Mouse (Mus musculus) B cell, adult 62 days (primary cell): ENCODE measurements around the gene Rsbn1. TPM values are rescaled to one million over a fixed set of nuclear protein-coding genes. Genes with fewer than 3 reads are reported as not detected.

Experiments used
- total RNA-seq: library from RNA; stranded (reverse); gene quantifications from 4 replicates; pipeline ENCODE4 v1.2.4, GENCODE M21; 2023

Gene Rsbn1
- total RNA-seq = 46.0 to 51.4 TPM (median 48.4 TPM) in 4 replicates

GRCm38 (mm10) chr3:103914010-103914669 is at the start of gene Rsbn1:
Gene Rsbn1 (plus strand): TSS chr3:103914120.

DNA sequence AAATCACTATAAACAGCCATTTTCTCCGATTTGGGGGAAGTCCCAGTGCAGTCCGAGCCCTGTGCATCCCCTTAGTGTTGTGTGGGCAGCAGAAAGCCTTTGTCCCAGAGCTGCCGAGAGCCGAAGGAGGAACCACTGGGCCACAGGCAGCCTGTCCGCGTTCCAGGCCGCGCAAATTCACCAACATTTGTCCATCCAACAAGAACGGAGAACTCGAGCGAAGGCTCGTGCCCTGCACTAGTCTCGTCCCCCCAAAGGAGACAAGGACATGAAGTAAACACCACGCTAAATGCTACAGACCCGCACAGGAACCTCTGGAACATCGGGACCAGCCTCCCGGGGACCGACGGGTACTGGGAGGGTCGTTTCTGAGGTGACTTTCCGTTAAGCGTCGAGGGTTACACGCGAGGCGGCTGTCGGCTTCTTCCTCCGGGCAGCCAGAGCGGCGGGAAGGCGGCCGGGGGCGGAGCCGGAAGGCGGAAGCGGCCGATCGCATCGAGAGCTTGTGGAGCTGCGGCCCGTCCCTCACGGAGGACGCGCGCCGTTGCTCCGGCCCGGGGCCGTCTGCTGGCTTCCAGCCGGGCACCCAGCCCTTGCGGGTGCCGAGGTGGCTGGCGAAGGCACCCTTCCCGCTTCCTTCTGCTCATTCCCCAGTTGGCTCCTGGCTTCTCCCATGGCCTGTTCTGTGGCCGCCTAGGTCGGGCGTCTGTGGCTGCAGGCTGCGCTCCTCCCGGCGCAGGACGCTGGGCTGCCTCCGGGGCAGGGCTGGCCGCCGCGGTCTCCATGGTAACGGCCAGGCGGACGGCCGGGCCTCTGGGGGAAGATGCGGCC is 54.2 kb downstream of the Rsbn1 start, which contains the start of gene Phtf1:
TSS of gene Phtf1 (plus strand) at position 250 of the 831 bp plus-strand sequence.

Other genes with a start within 250 kb of the Rsbn1 start
- 1.2 to 1.7 TPM (median 1.5 TPM) in 4 replicates for gene Olfml3, start 176.1 kb upstream of the Rsbn1 start, total RNA-seq
- gene Gm10964, start 174.8 kb upstream of the Rsbn1 start, total RNA-seq = not detected in 4 replicates
- 200 to 222 TPM (median 217 TPM) in 4 replicates for gene Hipk1, start 122.6 kb upstream of the Rsbn1 start, total RNA-seq
- 15.8 to 19.9 TPM (median 18.3 TPM) in 4 replicates for gene Dclre1b, start 104.7 kb upstream of the Rsbn1 start, total RNA-seq
- 21.6 to 28.1 TPM (median 26.1 TPM) in 4 replicates for gene Ap4b1, start 104.6 kb upstream of the Rsbn1 start, total RNA-seq
- gene Gm43064, start 104.5 kb upstream of the Rsbn1 start, total RNA-seq = 0.81 to 2.1 TPM (median 1.4 TPM) in 4 replicates
- 0.75 to 0.78 TPM in 2 of 4 replicates, not detected in the others for gene Bcl2l15, start 81.5 kb upstream of the Rsbn1 start, total RNA-seq
- 72.0 to 84.2 TPM (median 75.4 TPM) in 4 replicates for gene Ptpn22, start 54.3 kb upstream of the Rsbn1 start, total RNA-seq
- 21.0 to 23.7 TPM (median 21.7 TPM) in 4 replicates for gene Phtf1, start 54.0 kb downstream of the Rsbn1 start, total RNA-seq